Mouse (Mus musculus) forebrain, embryonic 11.5 days (tissue): ENCODE measurements at regions not wholly inside any gene's neighbourhood (a gene's known extent, or its start where the extent isn't known, plus 50 kb on each side); places are given as distances from the start of the nearest gene placed in this dataset.
A peak's percentile ranks its signal among the peaks of the same experiment; 100 is the strongest.

Source experiments
- ATAC-seq: fragments of 200-750 bp; cut with Nextera tagmentation; replicated peaks from 2 replicates; pipeline ENCODE4 v1.8.0; 2017; ENCODE audit warnings: moderate TSS enrichment; ENCODE audit not compliant: low FRiP score
- DNase-seq: peaks from one replicate; pipeline ENCODE4 v3.0.0-alpha.2; 2017; ENCODE audit warnings: low spot score
- H3K27ac ChIP-seq: fragments of 300-500 bp; sonication (generic); 2 replicates; pipeline ENCODE4 v1.5.1; 2014; ENCODE audit warnings: low read depth, low read length
- H3K27me3 ChIP-seq: fragments of 300-500 bp; sonication (generic); 2 replicates; pipeline ENCODE4 v1.6.1; 2014; ENCODE audit warnings: mild to moderate bottlenecking, low read length, mixed read lengths; ENCODE audit not compliant: control insufficient read depth, insufficient read depth
- H3K36me3 ChIP-seq: fragments of 300-500 bp; sonication (generic); 2 replicates; pipeline ENCODE4 v1.6.1; 2014; ENCODE audit warnings: mild to moderate bottlenecking, low read length, moderate library complexity, mixed read lengths; ENCODE audit not compliant: control insufficient read depth, insufficient read depth
- H3K4me1 ChIP-seq: fragments of 300-500 bp; sonication (generic); replicated peaks from 2 replicates; pipeline ENCODE4 v1.6.1; 2014; ENCODE audit warnings: low read length, mixed read lengths; ENCODE audit not compliant: control insufficient read depth, insufficient read depth
- H3K4me2 ChIP-seq: fragments of 300-500 bp; sonication (generic); 2 replicates; pipeline ENCODE4 v1.6.1; 2014; ENCODE audit warnings: low read depth, mild to moderate bottlenecking, low read length, moderate library complexity, mixed read lengths; ENCODE audit not compliant: severe bottlenecking
- H3K4me3 ChIP-seq: fragments of 300-500 bp; sonication (generic); 2 replicates; pipeline ENCODE4 v1.5.1; 2014; ENCODE audit warnings: low read depth, low read length
- H3K9ac ChIP-seq: fragments of 300-500 bp; sonication (generic); 2 replicates; pipeline ENCODE4 v1.6.1; 2014; ENCODE audit warnings: low read length
- H3K9me3 ChIP-seq: fragments of 300-500 bp; sonication (generic); 2 replicates; pipeline ENCODE4 v1.6.1; 2016; ENCODE audit warnings: low read length, mixed read lengths; ENCODE audit not compliant: control insufficient read depth
- WGBS: fragments of 180-500 bp; shearing (Covaris S2); extraction: QIAGEN DNeasy Blood & Tissue Kit; methylation state at CpG from one replicate; pipeline ENCODE4 v1.1.7; 2014; 5-methylcytosine and 5-hydroxymethylcytosine counted together

DNA sequence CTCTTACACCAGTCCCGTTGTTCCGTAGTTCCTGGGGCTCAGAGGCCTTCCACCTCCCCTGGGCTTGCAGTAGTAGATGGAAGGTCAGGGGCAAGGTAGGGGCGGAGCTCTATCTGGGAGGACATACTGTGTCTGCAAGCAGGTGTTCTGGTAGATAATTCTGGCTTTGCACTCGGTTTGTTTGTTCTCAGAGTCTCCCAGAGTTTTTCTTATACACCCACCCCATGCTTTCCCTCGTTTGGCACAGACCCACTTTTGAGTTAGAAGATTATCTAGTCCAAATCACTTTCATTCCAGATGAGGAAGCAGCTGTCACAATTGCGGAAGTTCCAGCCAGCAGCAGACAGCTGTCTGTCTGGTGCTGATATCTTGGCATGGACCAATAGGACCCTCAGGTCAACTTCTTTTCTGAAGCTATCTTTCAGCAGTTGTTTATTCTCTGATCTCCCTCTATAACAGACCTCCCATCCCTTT is 79.0 kb upstream of the Kif2a start:
- Histone ChIP-seq H3K4me1 (no peaks in the 10 kb centered on the region), H3K4me2 (no peak overlapping the region), H3K9ac (no peak overlapping the region), H3K27ac (no peak overlapping the region), H3K4me3 (no peak overlapping the region), H3K9me3 (no peaks in the 10 kb centered on the region), H3K27me3 (no peaks in the 10 kb centered on the region), H3K36me3 (no peaks in the 10 kb centered on the region)
- DNase-seq (no peak), ATAC-seq (peak; percentile 58; the same call in 1 of the 2 replicates)
- WGBS = 68% methylated on average over 6 of the region's 6 CpGs

DNA sequence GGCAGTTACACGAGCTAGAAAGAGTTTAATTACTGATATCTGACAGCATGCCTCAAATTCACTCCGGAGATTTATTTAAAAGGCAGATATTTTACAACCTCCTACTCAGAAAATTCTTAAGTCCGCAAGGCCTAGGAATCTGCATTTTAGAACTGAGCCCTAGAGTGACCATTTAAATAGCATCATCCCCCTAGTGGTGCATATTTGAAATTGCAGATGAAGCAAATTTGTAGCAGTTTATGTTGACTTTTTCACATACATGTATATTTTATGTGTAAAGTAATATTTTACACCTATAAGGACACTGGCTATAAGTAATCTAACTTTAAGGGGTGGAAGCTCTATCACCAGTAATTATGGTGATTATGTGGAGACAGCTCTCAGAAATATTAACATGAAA is 78.2 kb upstream of the Kif2a start:
- WGBS = 72% methylated on average over 3 of the region's 3 CpGs
- Histone ChIP-seq H3K4me3 (no peak overlapping the region), H3K4me1 (no peaks in the 10 kb centered on the region), H3K9ac (no peak overlapping the region), H3K9me3 (no peaks in the 10 kb centered on the region), H3K27me3 (no peaks in the 10 kb centered on the region), H3K27ac (no peak overlapping the region), H3K36me3 (no peaks in the 10 kb centered on the region), H3K4me2 (no peak overlapping the region)
- DNase-seq (no peak), ATAC-seq (0 out of 2 replicates have a peak, but pooled peaks have one; percentile 27)

- Histone ChIP-seq H3K36me3 (no peaks in the 10 kb centered on the region), H3K27ac (no peak overlapping the region), H3K4me1 (no peaks in the 10 kb centered on the region), H3K4me2 (no peak overlapping the region), H3K9ac (no peak overlapping the region), H3K9me3 (no peaks in the 10 kb centered on the region), H3K4me3 (no peak overlapping the region), H3K27me3 (no peaks in the 10 kb centered on the region)
- no peak for DNase-seq
- ATAC-seq = no peak
- WGBS = 93% methylated on average over 4 of the region's 4 CpGs
These were observed 75.1 kb upstream of the Kif2a start for GRCm38 (mm10) chr13:107097005-107097404.

DNA sequence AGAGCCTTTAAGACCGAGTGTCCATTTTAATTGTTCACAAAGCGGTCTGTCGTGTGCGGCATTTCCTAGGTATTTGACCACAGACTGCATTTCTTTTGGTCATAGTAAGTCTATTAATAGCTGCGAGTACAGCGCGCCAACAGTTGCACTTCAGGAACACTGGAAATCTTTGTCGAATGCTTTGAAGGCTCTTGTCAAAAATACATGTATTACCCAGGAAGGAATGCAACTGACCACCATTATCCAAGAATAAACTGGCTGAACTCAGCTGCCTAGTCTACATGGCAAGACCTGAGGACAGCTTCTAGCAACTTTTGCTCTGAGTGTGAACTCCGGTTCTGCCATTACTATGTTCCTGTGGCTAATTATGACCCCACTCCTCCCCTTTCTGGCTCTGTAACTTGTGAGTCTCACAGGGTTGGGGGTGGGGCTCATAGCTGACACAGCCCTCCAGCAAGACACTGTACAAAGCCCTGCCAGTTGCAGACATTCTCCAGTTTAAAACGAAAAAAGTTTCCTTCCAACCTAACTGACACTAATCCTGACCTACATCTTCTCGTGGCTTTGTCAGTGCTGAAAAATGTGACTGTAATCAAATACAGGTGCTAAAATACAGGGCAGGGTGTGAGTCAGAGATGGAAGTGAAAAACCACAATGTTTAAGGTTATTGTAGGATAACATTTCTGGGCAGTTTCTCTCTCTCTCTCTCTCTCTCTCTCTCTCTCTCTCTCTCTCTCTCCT is 73.2 kb upstream of the Kif2a start:
- no peaks in the 10 kb centered on the region for H3K27me3 ChIP-seq
- no peak overlapping the region for H3K4me2 ChIP-seq
- no peak overlapping the region for H3K9ac ChIP-seq
- no peak overlapping the region for H3K4me3 ChIP-seq
- H3K9me3 ChIP-seq = no peaks in the 10 kb centered on the region
- DNase-seq (no peak), ATAC-seq (no peak)
- H3K36me3 ChIP-seq = no peaks in the 10 kb centered on the region
- no peak overlapping the region for H3K27ac ChIP-seq
- 80% methylated on average over 11 of the region's 11 CpGs for WGBS
- no peaks in the 10 kb centered on the region for H3K4me1 ChIP-seq

DNA sequence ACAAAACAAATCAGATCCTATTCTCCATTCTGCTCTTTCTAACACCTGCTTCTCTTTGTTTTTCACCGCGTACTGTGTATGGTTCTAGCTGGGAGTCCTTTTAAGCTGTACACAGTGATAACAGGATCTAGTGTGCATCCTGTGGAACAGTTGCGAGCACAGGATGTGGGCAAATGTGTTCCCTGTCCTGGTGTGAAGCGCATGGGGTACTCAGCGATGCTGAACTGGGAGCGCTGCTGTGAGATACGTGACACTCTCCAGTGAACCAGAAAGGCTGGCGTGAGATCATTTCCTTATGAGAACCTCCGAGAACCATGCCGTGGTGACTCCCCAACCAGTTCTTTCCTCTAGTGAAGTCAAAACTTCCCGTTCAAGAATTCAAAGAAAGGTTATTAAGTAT is 72.6 kb upstream of the Kif2a start:
- Histone ChIP-seq H3K27ac (no peak overlapping the region), H3K9ac (no peak overlapping the region), H3K4me2 (no peak overlapping the region), H3K4me3 (no peak overlapping the region), H3K27me3 (no peaks in the 10 kb centered on the region), H3K4me1 (no peaks in the 10 kb centered on the region), H3K36me3 (no peaks in the 10 kb centered on the region), H3K9me3 (no peaks in the 10 kb centered on the region)
- no peak for DNase-seq
- 87% methylated on average over 11 of the region's 11 CpGs for WGBS
- no peak for ATAC-seq

- Histone ChIP-seq H3K27ac (no peak overlapping the region), H3K4me3 (no peak overlapping the region), H3K27me3 (no peaks in the 10 kb centered on the region), H3K36me3 (no peaks in the 10 kb centered on the region), H3K9me3 (no peaks in the 10 kb centered on the region), H3K4me2 (no peak overlapping the region), H3K9ac (no peak overlapping the region), H3K4me1 (no peaks in the 10 kb centered on the region)
- ATAC-seq = no peak
- WGBS = 90% methylated on average over 2 of the region's 2 CpGs
- DNase-seq = no peak
These were observed 71.8 kb upstream of the Kif2a start for GRCm38 (mm10) chr13:107093683-107094082.

- Histone ChIP-seq H3K4me1 (no peaks in the 10 kb centered on the region), H3K36me3 (no peaks in the 10 kb centered on the region), H3K9me3 (no peaks in the 10 kb centered on the region), H3K9ac (no peak overlapping the region), H3K4me2 (no peak overlapping the region), H3K27me3 (no peaks in the 10 kb centered on the region), H3K27ac (no peak overlapping the region), H3K4me3 (no peak overlapping the region)
- 4% methylated on average over 1 of the region's 1 CpGs for WGBS
- ATAC-seq (no peak), DNase-seq (no peak)
These were observed 66.3 kb upstream of the Kif2a start for GRCm38 (mm10) chr13:107088198-107088597.

DNA sequence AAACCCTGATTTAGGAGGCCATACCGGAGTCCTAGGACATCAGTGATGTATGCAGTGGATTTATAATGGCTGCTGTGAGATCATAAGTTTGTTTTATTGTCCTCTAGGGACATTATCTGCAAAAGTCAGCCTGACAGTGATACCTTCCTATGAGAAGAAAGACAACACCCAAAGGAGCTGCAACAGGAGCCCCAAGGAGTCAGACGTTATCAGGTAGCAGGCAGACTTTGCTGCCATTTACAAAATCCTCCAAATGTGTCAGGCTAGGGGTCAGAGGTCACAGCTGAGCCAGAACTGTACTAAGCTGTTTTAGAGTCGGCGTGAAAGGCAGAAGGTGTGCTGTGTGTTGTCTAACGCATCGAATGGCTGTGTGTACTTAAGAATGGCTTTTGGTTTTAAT is 65.4 kb upstream of the Kif2a start:
- ATAC-seq = no peak
- WGBS = 75% methylated on average over 6 of the region's 6 CpGs
- Histone ChIP-seq H3K4me3 (no peak overlapping the region), H3K4me1 (no peaks in the 10 kb centered on the region), H3K9me3 (no peaks in the 10 kb centered on the region), H3K27me3 (no peaks in the 10 kb centered on the region), H3K9ac (no peak overlapping the region), H3K4me2 (no peak overlapping the region), H3K36me3 (no peaks in the 10 kb centered on the region), H3K27ac (no peak overlapping the region)
- DNase-seq = no peak

DNA sequence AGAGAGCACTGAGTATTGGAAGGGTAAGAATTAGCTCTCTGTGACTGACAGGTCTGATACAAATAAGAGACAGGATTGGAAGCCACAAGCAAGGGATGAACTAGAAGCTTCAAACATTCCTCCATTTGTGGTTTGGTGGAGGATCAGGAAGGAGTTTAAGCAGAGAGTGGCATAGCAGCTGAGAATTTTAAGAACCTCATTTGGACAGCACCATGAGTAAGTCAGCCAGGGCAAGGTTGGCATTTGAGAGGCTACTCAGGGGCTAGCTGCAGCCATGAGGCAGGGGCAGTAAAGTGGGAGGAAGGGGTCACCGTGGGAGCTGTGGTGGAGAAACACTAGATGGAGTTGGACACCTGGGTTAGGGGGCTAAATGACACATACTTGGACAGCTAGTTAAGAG is 56.2 kb upstream of the Kif2a start:
- Histone ChIP-seq H3K36me3 (no peaks in the 10 kb centered on the region), H3K4me1 (no peaks in the 10 kb centered on the region), H3K27ac (no peak overlapping the region), H3K4me3 (no peak overlapping the region), H3K9me3 (no peaks in the 10 kb centered on the region), H3K9ac (no peak overlapping the region), H3K4me2 (no peak overlapping the region), H3K27me3 (no peaks in the 10 kb centered on the region; the same call in 1 of the 2 replicates)
- DNase-seq (no peak), ATAC-seq (no peak)
- WGBS = 82% methylated on average over 1 of the region's 1 CpGs
